Mouse (Mus musculus) forebrain, embryonic 11.5 days (tissue): ENCODE results near the gene Arid1b. TPM values are rescaled to one million over a fixed set of nuclear protein-coding genes. Genes with fewer than 3 reads are reported as not detected.

Experiments used
- ATAC-seq: fragments of 200-750 bp; cut with Nextera tagmentation; replicated peaks from 2 replicates; pipeline ENCODE4 v1.8.0; 2017; ENCODE audit warnings: moderate TSS enrichment; ENCODE audit not compliant: low FRiP score
- DNase-seq: peaks from one replicate; pipeline ENCODE4 v3.0.0-alpha.2; 2017; ENCODE audit warnings: low spot score
- H3K27ac ChIP-seq: fragments of 300-500 bp; sonication (generic); 2 replicates; pipeline ENCODE4 v1.5.1; 2014; ENCODE audit warnings: low read depth, low read length
- H3K27me3 ChIP-seq: fragments of 300-500 bp; sonication (generic); 2 replicates; pipeline ENCODE4 v1.6.1; 2014; ENCODE audit warnings: mild to moderate bottlenecking, low read length, mixed read lengths; ENCODE audit not compliant: control insufficient read depth, insufficient read depth
- H3K36me3 ChIP-seq: fragments of 300-500 bp; sonication (generic); 2 replicates; pipeline ENCODE4 v1.6.1; 2014; ENCODE audit warnings: mild to moderate bottlenecking, low read length, moderate library complexity, mixed read lengths; ENCODE audit not compliant: control insufficient read depth, insufficient read depth
- H3K4me1 ChIP-seq: fragments of 300-500 bp; sonication (generic); replicated peaks from 2 replicates; pipeline ENCODE4 v1.6.1; 2014; ENCODE audit warnings: low read length, mixed read lengths; ENCODE audit not compliant: control insufficient read depth, insufficient read depth
- H3K4me2 ChIP-seq: fragments of 300-500 bp; sonication (generic); 2 replicates; pipeline ENCODE4 v1.6.1; 2014; ENCODE audit warnings: low read depth, mild to moderate bottlenecking, low read length, moderate library complexity, mixed read lengths; ENCODE audit not compliant: severe bottlenecking
- H3K4me3 ChIP-seq: fragments of 300-500 bp; sonication (generic); 2 replicates; pipeline ENCODE4 v1.5.1; 2014; ENCODE audit warnings: low read depth, low read length
- H3K9ac ChIP-seq: fragments of 300-500 bp; sonication (generic); 2 replicates; pipeline ENCODE4 v1.6.1; 2014; ENCODE audit warnings: low read length
- H3K9me3 ChIP-seq: fragments of 300-500 bp; sonication (generic); 2 replicates; pipeline ENCODE4 v1.6.1; 2016; ENCODE audit warnings: low read length, mixed read lengths; ENCODE audit not compliant: control insufficient read depth
- WGBS: fragments of 180-500 bp; shearing (Covaris S2); extraction: QIAGEN DNeasy Blood & Tissue Kit; methylation state at CpG from one replicate; pipeline ENCODE4 v1.1.7; 2014; 5-methylcytosine and 5-hydroxymethylcytosine counted together
- polyA plus RNA-seq: library from polyadenylated mRNA; unstranded; fragments of >200 nt; fragmentation: Nextera tagmentation; extraction: Ambion mirVana; gene quantifications from 2 replicates; pipeline ENCODE4 v1.2.1, GENCODE M21; 2014

Gene Arid1b
- polyA plus RNA-seq, 1 experiment from 2014 or later: 16.3 TPM

GRCm38 (mm10) chr17:5067264-5067663 is 73.1 kb downstream of the Arid1b start:
- ATAC-seq (no peak), DNase-seq (no peak)
- Histone ChIP-seq H3K4me2 (no peak overlapping the region), H3K9ac (no peak overlapping the region), H3K27me3 (no peaks in the 10 kb centered on the region), H3K36me3 (no peaks in the 10 kb centered on the region), H3K27ac (no peak overlapping the region), H3K4me1 (0 out of 2 replicates have a peak, but pooled peaks cover 2% of the 10 kb centered on the region), H3K4me3 (no peak overlapping the region), H3K9me3 (no peaks in the 10 kb centered on the region)
- 74% methylated on average over 4 of the region's 4 CpGs for WGBS

GRCm38 (mm10) chr17:5070399-5070798 is 76.3 kb downstream of the Arid1b start:
- 0 out of 2 replicates have a peak, but pooled peaks cover 2% of the 10 kb centered on the region for H3K4me1 ChIP-seq
- no peak overlapping the region for H3K4me2 ChIP-seq
- H3K4me3 ChIP-seq: no peak overlapping the region
- H3K9me3 ChIP-seq: no peaks in the 10 kb centered on the region
- no peaks in the 10 kb centered on the region for H3K36me3 ChIP-seq
- no peak for ATAC-seq
- no peaks in the 10 kb centered on the region for H3K27me3 ChIP-seq
- no peak for DNase-seq
- no peak overlapping the region for H3K27ac ChIP-seq
- WGBS: 92% methylated on average over 3 of the region's 3 CpGs
- no peak overlapping the region for H3K9ac ChIP-seq

- WGBS: 86% methylated on average over 4 of the region's 4 CpGs
- H3K27me3 ChIP-seq: no peaks in the 10 kb centered on the region
- H3K9ac ChIP-seq: no peak overlapping the region
- no peak overlapping the region for H3K27ac ChIP-seq
- H3K4me2 ChIP-seq: no peak overlapping the region
- ATAC-seq (no peak), DNase-seq (no peak)
- H3K36me3 ChIP-seq: no peaks in the 10 kb centered on the region
- H3K9me3 ChIP-seq: no peaks in the 10 kb centered on the region
- H3K4me1 ChIP-seq: no peaks in the 10 kb centered on the region
- no peak overlapping the region for H3K4me3 ChIP-seq
These were observed 78.4 kb downstream of the Arid1b start for GRCm38 (mm10) chr17:5072539-5072938.

GRCm38 (mm10) chr17:5074752-5075506 is 80.8 kb downstream of the Arid1b start:
- Histone ChIP-seq H3K4me1 (no peaks in the 10 kb centered on the region; the same call in 1 of the 2 replicates), H3K36me3 (no peaks in the 10 kb centered on the region), H3K4me3 (no peak overlapping the region), H3K27me3 (no peaks in the 10 kb centered on the region), H3K4me2 (no peak overlapping the region), H3K9ac (no peak overlapping the region), H3K9me3 (no peaks in the 10 kb centered on the region), H3K27ac (no peak overlapping the region)
- 94% methylated on average over 7 of the region's 7 CpGs for WGBS
- DNase-seq: no peak
- no peak for ATAC-seq

GRCm38 (mm10) chr17:5077996-5078395 is 83.9 kb downstream of the Arid1b start:
- no peak for DNase-seq
- no peak for ATAC-seq
- Histone ChIP-seq H3K27me3 (no peaks in the 10 kb centered on the region), H3K9me3 (no peaks in the 10 kb centered on the region), H3K4me1 (no peaks in the 10 kb centered on the region; the same call in 1 of the 2 replicates), H3K36me3 (no peaks in the 10 kb centered on the region), H3K27ac (no peak overlapping the region), H3K4me2 (no peak overlapping the region), H3K4me3 (no peak overlapping the region), H3K9ac (no peak overlapping the region)
- WGBS: 78% methylated on average over 9 of the region's 9 CpGs

- DNase-seq: no peak
- Histone ChIP-seq H3K4me1 (no peaks in the 10 kb centered on the region; the same call in 1 of the 2 replicates), H3K4me2 (no peak overlapping the region), H3K27me3 (no peaks in the 10 kb centered on the region), H3K27ac (no peak overlapping the region), H3K9ac (no peak overlapping the region), H3K4me3 (no peak overlapping the region), H3K36me3 (no peaks in the 10 kb centered on the region), H3K9me3 (no peaks in the 10 kb centered on the region)
- no peak for ATAC-seq
- WGBS: 58% methylated on average over 5 of the region's 5 CpGs
These were observed 84.4 kb downstream of the Arid1b start for GRCm38 (mm10) chr17:5078576-5078975.

GRCm38 (mm10) chr17:5080884-5081419 is 86.8 kb downstream of the Arid1b start:
- Histone ChIP-seq H3K27ac (no peak overlapping the region), H3K4me3 (no peak overlapping the region), H3K4me2 (no peak overlapping the region), H3K27me3 (no peaks in the 10 kb centered on the region), H3K4me1 (peaks cover 2% of the 10 kb centered on the region; the same call in 1 of the 2 replicates), H3K9me3 (no peaks in the 10 kb centered on the region), H3K9ac (no peak overlapping the region), H3K36me3 (no peaks in the 10 kb centered on the region)
- ATAC-seq (no peak), DNase-seq (no peak)
- 72% methylated on average over 12 of the region's 12 CpGs for WGBS

- WGBS: 87% methylated on average over 8 of the region's 8 CpGs
- no peak overlapping the region for H3K4me3 ChIP-seq
- H3K9ac ChIP-seq: no peak overlapping the region
- no peaks in the 10 kb centered on the region for H3K9me3 ChIP-seq
- no peak overlapping the region for H3K27ac ChIP-seq
- peaks cover 2% of the 10 kb centered on the region; the same call in 1 of the 2 replicates for H3K4me1 ChIP-seq
- H3K27me3 ChIP-seq: no peaks in the 10 kb centered on the region
- H3K4me2 ChIP-seq: no peak overlapping the region
- DNase-seq (no peak), ATAC-seq (no peak)
- no peaks in the 10 kb centered on the region for H3K36me3 ChIP-seq
These were observed 88.1 kb downstream of the Arid1b start for GRCm38 (mm10) chr17:5082274-5082673.

- Histone ChIP-seq H3K9me3 (no peaks in the 10 kb centered on the region), H3K27me3 (no peaks in the 10 kb centered on the region), H3K4me1 (peaks cover 2% of the 10 kb centered on the region; the same call in 1 of the 2 replicates), H3K27ac (no peak overlapping the region), H3K9ac (no peak overlapping the region), H3K4me3 (no peak overlapping the region), H3K36me3 (no peaks in the 10 kb centered on the region), H3K4me2 (no peak overlapping the region)
- DNase-seq: no peak
- ATAC-seq: no peak
- 87% methylated on average over 3 of the region's 3 CpGs for WGBS
These were observed 89.4 kb downstream of the Arid1b start for GRCm38 (mm10) chr17:5083497-5083896.
